Mouse (Mus musculus): ENCODE measurements around the gene Sept9. TPM values are rescaled to one million over a fixed set of nuclear protein-coding genes. Genes with fewer than 3 reads are reported as not detected.
"Not testable (repeated sequence)": the region's sequence is repeated elsewhere in the genome, so short reads cannot be mapped to it uniquely, and the experiment has no call there.

Gene Sept9
- polyA plus RNA-seq, 1 experiment from 2014 or later: 126 TPM

DNA sequence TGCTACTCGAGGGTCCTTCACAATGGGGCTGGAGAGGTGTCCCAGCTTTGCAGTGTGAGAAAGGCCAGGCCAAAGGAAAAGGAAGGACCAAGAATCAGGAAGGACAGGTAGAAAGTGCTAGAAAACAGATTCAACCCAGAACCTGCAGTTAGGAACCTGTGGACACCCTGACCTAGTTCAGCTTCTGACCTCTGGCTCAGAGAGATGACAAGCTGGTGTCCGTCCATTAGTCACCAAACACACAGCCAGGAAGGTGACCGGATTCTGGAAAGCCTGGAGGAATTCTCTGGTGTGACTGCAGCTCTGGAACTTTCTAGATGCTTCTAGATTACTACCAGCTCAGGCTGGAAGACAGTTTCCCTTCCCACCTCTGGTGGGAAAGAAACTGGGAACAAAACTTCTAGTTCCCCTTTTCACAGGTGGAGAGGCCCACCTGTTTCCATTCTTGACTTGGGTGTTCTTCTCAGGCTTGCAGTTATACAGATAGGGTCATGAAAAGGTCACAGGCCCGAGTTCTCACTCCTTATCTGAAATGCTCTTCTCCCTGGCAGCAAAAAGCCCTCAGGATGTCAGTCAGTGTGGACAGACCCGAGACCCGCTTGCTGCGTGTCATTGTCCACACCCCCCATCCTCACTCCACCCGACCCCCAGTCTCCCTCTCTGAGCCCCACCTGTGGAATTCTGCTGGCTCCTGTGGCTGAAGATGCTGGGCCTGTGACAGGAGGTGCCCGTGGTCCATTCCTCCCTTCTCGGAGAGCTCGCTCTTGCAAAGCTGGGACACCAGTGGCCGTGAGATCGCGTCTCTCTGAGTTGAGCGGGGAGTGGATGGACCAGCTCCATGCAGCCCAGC, 123.5 kb downstream of the Sept9 start:
- no peak overlapping the region for H3K4me3 ChIP-seq (replicated peaks)
- H3K36me3 ChIP-seq: no peaks in the 10 kb centered on the region
- 78% methylated on average over 15 of the region's 15 CpGs for WGBS

DNA sequence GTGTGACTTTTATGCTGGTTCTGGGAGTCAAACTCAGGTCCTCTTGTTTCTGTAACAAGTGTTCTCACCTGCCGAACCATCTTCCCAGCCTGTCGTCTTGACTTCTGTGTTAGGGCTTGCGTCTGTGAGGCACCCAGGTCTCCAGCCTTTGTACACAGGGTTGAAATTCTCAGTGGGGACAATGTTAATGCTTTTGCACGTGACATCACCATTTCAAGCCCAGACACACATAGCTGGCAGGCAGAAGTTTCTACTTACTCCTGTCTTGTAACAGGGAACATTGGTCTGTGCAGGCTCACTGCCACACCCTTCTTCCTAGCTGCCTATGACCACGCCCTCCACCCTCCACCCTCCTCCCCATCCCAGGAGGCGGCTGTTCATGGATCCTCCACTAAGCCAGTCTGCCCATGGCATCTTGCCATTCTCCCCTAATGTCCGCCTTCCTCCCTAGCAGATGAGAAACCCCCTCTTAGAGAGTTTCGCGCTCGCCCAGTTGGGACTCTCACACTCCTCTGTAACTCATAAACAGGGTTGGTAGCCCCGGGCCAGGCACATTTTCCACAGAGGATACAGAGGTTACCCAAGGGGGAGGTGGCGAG, 124.6 kb downstream of the Sept9 start:
- H3K4me1 ChIP-seq: peaks cover 87% of the 10 kb centered on the region
- no peaks in the 10 kb centered on the region for H3K36me3 ChIP-seq
- ATAC-seq (replicated peaks; ENCODE audit: low FRiP score): no peak
- H3K27ac ChIP-seq: peak overlapping the region; percentile 34; the same call in 1 of the 2 replicates
- no peak overlapping the region for H3K4me3 ChIP-seq (replicated peaks)
- no peaks in the 10 kb centered on the region for H3K27me3 ChIP-seq
- no peak overlapping the region for H3K4me2 ChIP-seq
- H3K9me3 ChIP-seq (replicated peaks): no peaks in the 10 kb centered on the region
- WGBS: 59% methylated on average over 12 of the region's 12 CpGs
- H3K9ac ChIP-seq: no peak overlapping the region

More for the DNA sequence above, 123.5 kb downstream of the Sept9 start:
- peaks cover 94% of the 10 kb centered on the region for H3K4me1 ChIP-seq
- no peak overlapping the region for H3K4me2 ChIP-seq
- ATAC-seq (replicated peaks; ENCODE audit: low FRiP score): no peak
- no peak overlapping the region for H3K27ac ChIP-seq
- H3K9me3 ChIP-seq (replicated peaks): no peaks in the 10 kb centered on the region
- H3K27me3 ChIP-seq: no peaks in the 10 kb centered on the region
- H3K9ac ChIP-seq: no peak overlapping the region

DNA sequence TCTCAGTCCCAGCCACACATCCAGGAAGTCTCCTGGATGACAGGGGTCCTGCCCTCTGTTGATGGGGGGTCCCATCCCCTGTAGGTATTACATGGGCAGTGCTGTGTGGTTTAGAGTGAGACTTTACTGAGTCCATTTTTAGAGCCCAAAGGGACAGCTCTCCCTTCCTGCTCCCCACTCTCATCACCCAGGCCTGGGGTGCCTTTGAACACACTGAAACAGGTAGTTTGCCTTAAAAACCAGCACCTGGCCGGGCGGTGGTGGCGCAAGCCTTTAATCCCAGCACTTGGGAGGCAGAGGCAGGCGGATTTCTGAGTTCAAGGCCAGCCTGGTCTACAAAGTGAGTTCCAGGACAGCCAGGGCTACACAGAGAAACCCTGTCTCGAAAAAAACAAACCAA, 125.3 kb downstream of the Sept9 start:
- WGBS: 89% methylated on average over 5 of the region's 5 CpGs
- not testable (repeated sequence) for H3K9ac ChIP-seq; H3K4me2 ChIP-seq; H3K27me3 ChIP-seq; H3K9me3 ChIP-seq (replicated peaks); ATAC-seq (replicated peaks; ENCODE audit: low FRiP score); H3K36me3 ChIP-seq; H3K4me3 ChIP-seq (replicated peaks)
- Histone ChIP-seq H3K27ac (peak overlapping the region; percentile 34; the same call in 1 of the 2 replicates), H3K4me1 (peaks cover 85% of the 10 kb centered on the region)

DNA sequence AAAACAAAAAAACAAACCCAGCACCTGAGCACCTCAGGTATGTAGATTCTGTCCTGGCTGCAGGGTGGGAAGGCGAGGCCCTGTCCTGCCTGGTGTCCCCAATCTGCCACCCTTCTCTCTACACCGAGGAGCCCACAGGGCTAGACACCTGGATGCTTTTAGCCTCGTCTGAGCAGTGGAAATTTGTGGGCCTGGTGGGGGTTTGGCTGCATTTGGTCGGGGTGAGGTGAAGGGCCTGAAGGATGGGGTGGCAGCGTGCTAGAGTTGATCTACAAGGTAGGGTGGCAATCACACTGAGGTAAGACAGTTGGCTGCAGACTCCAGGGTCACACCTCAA, 125.6 kb downstream of the Sept9 start:
- Histone ChIP-seq H3K27me3 (no peaks in the 10 kb centered on the region), H3K9ac (no peak overlapping the region), H3K4me3 (replicated peaks) (no peak overlapping the region), H3K4me1 (peaks cover 85% of the 10 kb centered on the region), H3K27ac (peak overlapping the region; percentile 48; the same call in 1 of the 2 replicates), H3K4me2 (no peak overlapping the region), H3K9me3 (replicated peaks) (no peaks in the 10 kb centered on the region), H3K36me3 (no peaks in the 10 kb centered on the region)
- ATAC-seq (replicated peaks; ENCODE audit: low FRiP score): no peak
- 72% methylated on average over 5 of the region's 5 CpGs for WGBS

DNA sequence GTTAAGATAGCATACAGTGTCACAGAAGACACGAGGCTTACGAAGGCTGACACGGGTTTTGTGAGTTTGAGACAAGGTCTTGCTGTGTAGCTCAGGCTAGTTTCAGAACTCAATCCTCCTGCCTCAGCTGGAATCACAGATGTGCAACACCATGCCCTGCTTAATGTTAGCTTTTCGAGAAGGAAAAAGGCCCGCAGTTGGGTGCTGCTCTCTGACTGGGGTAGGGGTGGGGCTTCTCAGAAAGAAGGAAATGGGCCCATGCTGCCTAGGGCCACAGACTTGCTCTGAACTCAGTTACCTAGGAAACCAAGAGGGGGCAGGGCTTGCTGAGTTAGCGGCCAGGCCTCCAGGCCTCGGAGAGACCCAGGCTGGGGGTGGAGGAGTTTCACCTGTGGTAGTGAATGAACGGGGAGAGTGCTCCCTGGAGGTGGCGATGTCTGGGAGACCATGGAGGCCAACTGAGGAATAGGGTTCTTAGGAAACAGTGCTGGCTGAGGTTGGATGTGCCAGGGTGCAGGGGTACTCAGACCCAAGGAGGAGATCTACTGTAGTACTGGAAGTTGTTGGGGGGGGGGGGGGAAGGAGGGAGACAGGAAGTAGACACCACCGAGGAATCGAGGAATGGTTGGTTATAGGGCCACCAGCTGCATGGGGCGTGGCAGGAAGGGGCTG, 126.1 kb downstream of the Sept9 start:
- ATAC-seq (replicated peaks; ENCODE audit: low FRiP score): peak; percentile 35
- Histone ChIP-seq H3K9ac (no peak overlapping the region), H3K4me2 (no peak overlapping the region), H3K27me3 (no peaks in the 10 kb centered on the region), H3K4me1 (peaks cover 85% of the 10 kb centered on the region), H3K9me3 (replicated peaks) (no peaks in the 10 kb centered on the region), H3K4me3 (replicated peaks) (no peak overlapping the region), H3K36me3 (no peaks in the 10 kb centered on the region), H3K27ac (peak overlapping the region; percentile 48)
- WGBS: 36% methylated on average over 12 of the region's 12 CpGs

DNA sequence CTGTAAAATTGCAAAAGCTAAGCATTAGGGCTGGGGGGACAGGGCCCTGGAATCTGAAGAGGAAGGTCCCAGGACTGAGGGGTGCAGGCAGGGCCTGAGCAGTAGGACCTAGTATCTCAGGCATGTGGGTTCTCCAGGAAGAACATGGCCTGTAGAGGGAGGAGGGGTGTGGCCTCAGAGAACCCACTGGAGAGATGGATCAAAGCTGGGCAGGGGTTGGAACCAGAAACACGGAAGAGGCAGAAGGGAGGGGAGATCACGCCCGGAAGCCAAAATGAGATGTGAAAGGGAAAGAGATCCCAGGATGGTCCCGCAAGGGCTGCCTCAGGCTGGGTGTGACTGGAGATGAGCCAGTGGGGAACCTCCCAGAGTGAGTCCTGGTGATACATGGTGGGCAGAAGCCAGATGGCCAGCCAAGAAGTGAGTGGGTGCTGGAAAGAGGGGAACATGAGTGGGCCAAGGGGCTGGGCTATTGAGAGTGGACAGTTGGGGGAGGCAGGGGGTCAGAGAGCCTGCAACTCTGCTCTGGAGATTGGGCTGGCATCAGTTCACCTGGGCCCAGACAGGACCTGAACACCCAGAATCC, 126.8 kb downstream of the Sept9 start:
- no peak overlapping the region for H3K4me3 ChIP-seq (replicated peaks)
- H3K4me1 ChIP-seq: peaks cover 86% of the 10 kb centered on the region
- no peak for ATAC-seq (replicated peaks; ENCODE audit: low FRiP score)
- H3K9ac ChIP-seq: no peak overlapping the region
- H3K36me3 ChIP-seq: no peaks in the 10 kb centered on the region
- H3K4me2 ChIP-seq: no peak overlapping the region
- 64% methylated on average over 4 of the region's 4 CpGs for WGBS
- H3K27me3 ChIP-seq: no peaks in the 10 kb centered on the region
- H3K27ac ChIP-seq: peak overlapping the region; percentile 48
- H3K9me3 ChIP-seq (replicated peaks): no peaks in the 10 kb centered on the region

DNA sequence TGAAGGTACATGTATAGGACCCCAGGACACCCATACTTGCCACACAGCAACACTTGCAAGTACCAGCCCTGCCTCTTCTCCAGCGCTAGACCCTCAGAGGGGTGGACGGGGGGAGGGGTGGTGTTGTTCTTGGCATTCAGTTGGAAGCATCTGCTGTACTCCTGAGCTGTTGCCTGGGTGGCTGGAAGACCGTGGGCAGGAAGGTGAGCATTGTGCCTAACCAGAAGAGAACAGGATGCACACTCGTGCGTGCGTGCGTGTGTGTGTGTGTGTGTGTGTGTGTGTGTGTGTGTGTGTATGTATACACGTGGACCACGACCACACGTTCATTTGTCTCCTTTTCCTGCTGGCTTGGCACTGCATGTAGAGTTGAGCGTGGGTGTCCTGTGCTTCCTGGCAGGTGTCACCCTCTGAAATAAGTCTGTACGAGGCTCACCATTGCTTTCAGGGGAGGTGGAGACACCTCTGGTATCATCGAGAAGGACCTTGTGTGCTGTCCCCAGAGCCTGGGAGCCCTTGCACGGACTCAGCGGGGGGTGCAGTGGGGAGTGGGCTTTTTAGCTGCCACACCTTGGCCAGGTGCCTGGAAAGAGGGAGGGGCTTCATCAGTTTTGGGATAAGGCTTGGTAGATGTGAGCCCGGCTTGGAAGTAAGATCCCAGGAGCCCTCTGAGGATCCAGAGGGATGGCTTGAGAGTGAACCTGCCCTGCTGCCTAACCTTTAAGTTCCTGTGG, 127.6 kb downstream of the Sept9 start:
- no peaks in the 10 kb centered on the region for H3K9me3 ChIP-seq (replicated peaks)
- H3K36me3 ChIP-seq: no peaks in the 10 kb centered on the region
- peaks cover 89% of the 10 kb centered on the region for H3K4me1 ChIP-seq
- no peaks in the 10 kb centered on the region for H3K27me3 ChIP-seq
- H3K4me2 ChIP-seq: no peak overlapping the region
- no peak overlapping the region for H3K9ac ChIP-seq
- 62% methylated on average over 16 of the region's 16 CpGs for WGBS
- ATAC-seq (replicated peaks; ENCODE audit: low FRiP score): no peak
- peak overlapping the region; percentile 48; the same call in 1 of the 2 replicates for H3K27ac ChIP-seq
- no peak overlapping the region for H3K4me3 ChIP-seq (replicated peaks)

DNA sequence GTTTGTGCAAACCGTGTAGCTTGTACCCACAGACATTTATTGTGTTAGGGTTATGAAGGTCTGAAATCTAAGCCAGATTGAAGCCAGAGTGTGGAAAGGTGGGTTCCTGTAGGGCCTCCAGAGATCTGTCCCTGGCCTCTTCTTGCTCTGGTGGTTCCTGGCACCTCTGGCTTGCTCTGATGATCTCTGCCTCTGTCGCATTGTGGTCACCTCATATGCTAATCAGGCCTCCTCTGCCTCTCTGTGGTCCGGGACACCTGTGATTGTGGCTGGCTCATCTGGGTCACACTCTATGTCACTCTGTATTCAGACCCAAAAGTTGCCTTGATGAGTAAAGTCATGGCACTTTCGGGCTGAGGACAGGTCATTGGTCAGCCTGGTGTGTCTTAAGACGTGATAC, 128.2 kb downstream of the Sept9 start:
- H3K4me1 ChIP-seq: peaks cover 89% of the 10 kb centered on the region

DNA sequence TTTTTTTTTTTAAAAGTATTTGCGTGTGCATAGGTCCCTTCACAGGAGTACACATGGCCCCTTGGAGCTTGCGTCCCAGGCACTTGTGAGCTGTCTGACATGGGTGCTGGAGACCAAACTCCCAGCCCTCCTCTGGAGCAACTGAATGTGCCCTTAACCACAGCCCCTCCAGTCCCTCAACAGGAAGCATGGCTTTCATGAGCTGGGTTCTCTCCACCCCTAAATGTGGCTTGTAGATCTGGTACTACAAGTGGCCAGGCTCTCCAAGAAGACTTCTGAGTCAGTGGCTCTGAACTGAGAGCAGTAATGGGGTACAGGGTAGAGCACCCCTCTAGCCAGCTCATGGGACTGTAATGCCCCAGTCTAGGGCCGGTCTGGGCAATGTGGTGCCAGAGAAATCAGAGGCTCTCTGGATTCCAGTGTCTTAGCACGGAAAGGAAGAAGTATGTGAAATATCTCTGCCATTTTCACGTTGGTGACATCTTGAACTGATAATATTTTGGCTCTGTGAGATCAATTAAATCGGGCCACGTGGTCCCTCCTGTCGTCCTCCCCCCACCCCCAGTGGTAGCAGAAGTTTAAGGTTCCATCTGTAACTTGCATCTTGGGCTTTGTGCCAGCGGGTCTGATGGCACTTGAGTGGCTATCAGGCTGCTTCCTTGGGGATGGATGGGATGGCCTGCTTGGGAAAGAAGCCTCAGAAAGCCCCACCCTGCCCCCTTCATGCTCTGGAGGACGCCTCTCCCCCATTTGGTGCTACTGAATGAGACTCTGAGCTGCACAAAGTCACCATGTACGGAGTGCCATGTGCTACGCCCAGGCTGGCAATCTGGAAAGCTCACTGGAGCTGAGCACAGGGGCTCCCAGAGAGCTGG, 130.9 kb downstream of the Sept9 start:
- Histone ChIP-seq H3K4me1 (peaks cover 89% of the 10 kb centered on the region), H3K27ac (peak overlapping the region; percentile 89), H3K27me3 (no peaks in the 10 kb centered on the region), H3K4me2 (no peak overlapping the region; the same call in 1 of the 2 replicates), H3K9me3 (replicated peaks) (no peaks in the 10 kb centered on the region), H3K36me3 (no peaks in the 10 kb centered on the region), H3K4me3 (replicated peaks) (no peak overlapping the region), H3K9ac (no peak overlapping the region)
- WGBS: 63% methylated on average over 12 of the region's 12 CpGs
- no peak for ATAC-seq (replicated peaks; ENCODE audit: low FRiP score)

More for the DNA sequence above, 128.2 kb downstream of the Sept9 start:
- no peak for ATAC-seq (replicated peaks; ENCODE audit: low FRiP score)
- Histone ChIP-seq H3K9ac (no peak overlapping the region), H3K4me2 (no peak overlapping the region), H3K27ac (no peak overlapping the region), H3K4me3 (replicated peaks) (no peak overlapping the region), H3K27me3 (no peaks in the 10 kb centered on the region), H3K9me3 (replicated peaks) (no peaks in the 10 kb centered on the region), H3K36me3 (no peaks in the 10 kb centered on the region)
- whole genome bisulfite sequencing: 79% methylated on average over 5 of the region's 5 CpGs

DNA sequence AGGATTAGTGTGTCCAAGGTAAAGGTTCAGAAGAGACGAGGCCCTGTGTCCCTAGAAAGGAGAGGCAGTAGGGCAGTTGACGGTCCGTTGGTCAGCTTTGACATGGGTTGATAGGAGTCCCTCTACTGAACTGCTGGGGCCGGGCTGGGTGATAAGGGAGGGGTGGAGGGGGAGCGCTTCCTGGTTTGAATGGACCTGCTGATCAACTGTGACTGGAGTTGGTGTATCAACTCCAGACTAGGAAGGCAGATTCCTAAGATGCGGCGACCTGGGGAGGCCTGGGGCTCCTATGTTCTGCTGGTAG, 131.4 kb downstream of the Sept9 start:
- no peaks in the 10 kb centered on the region for H3K9me3 ChIP-seq (replicated peaks)
- 0 out of 2 replicates have a peak, but pooled peaks have one; percentile 2 for ATAC-seq (replicated peaks; ENCODE audit: low FRiP score)
- H3K9ac ChIP-seq: no peak overlapping the region
- peak overlapping the region; percentile 89 for H3K27ac ChIP-seq
- H3K27me3 ChIP-seq: no peaks in the 10 kb centered on the region
- no peak overlapping the region for H3K4me3 ChIP-seq (replicated peaks)
- H3K4me1 ChIP-seq: peaks cover 88% of the 10 kb centered on the region
- WGBS: 18% methylated on average over 7 of the region's 7 CpGs
- peak overlapping the region; percentile 91 for H3K4me2 ChIP-seq
- no peaks in the 10 kb centered on the region for H3K36me3 ChIP-seq

Data from kidney, embryonic 15.5 days (tissue).